Mouse (Mus musculus) forebrain, embryonic 16.5 days (tissue): ENCODE measurements around the gene Itgb7. TPM values are rescaled to one million over a fixed set of nuclear protein-coding genes. Genes with fewer than 3 reads are reported as not detected.
A peak's percentile ranks its signal among the peaks of the same experiment; 100 is the strongest.

Experiments
- ATAC-seq: fragments of 200-750 bp; cut with Nextera tagmentation; 2 replicates; pipeline ENCODE4 v1.8.0; 2017; ENCODE audit warnings: mild to moderate bottlenecking, moderate library complexity
- H3K27ac ChIP-seq: fragments of 300-500 bp; sonication (generic); 2 replicates; pipeline ENCODE4 v1.5.1; 2014; ENCODE audit warnings: low read length, control low read depth
- H3K27me3 ChIP-seq: fragments of 300-500 bp; sonication (generic); replicated peaks from 2 replicates; pipeline ENCODE4 v1.6.1; 2014; ENCODE audit warnings: low read length; ENCODE audit not compliant: control insufficient read depth, insufficient read depth
- H3K36me3 ChIP-seq: fragments of 300-500 bp; sonication (generic); 2 replicates; pipeline ENCODE4 v1.6.1; 2014; ENCODE audit not compliant: control insufficient read depth, insufficient read depth
- H3K4me1 ChIP-seq: fragments of 300-500 bp; sonication (generic); replicated peaks from 2 replicates; pipeline ENCODE4 v1.6.1; 2014; ENCODE audit warnings: low read length; ENCODE audit not compliant: control insufficient read depth, insufficient read depth
- H3K4me2 ChIP-seq: fragments of 300-500 bp; sonication (generic); 2 replicates; pipeline ENCODE4 v1.6.1; 2014; ENCODE audit warnings: mild to moderate bottlenecking, low read length, control low read depth
- H3K4me3 ChIP-seq: fragments of 300-500 bp; sonication (generic); replicated peaks from 2 replicates; pipeline ENCODE4 v1.5.1; 2014; ENCODE audit warnings: mild to moderate bottlenecking, low read length, control low read depth
- H3K9ac ChIP-seq: fragments of 300-500 bp; sonication (generic); replicated peaks from 2 replicates; pipeline ENCODE4 v1.6.1; 2014; ENCODE audit warnings: low read depth, low read length, control low read depth
- H3K9me3 ChIP-seq: fragments of 300-500 bp; sonication (generic); 2 replicates; pipeline ENCODE4 v1.6.1; 2016; ENCODE audit warnings: low read length; ENCODE audit not compliant: control insufficient read depth
- WGBS: fragments of 180-500 bp; shearing (Covaris S2); extraction: QIAGEN DNeasy Blood & Tissue Kit; methylation state at CpG from one replicate; pipeline ENCODE4 v1.1.7; 2014; 5-methylcytosine and 5-hydroxymethylcytosine counted together
- polyA plus RNA-seq: library from polyadenylated mRNA; unstranded; fragments of >200 nt; fragmentation: Nextera tagmentation; extraction: Ambion mirVana; gene quantifications from 2 replicates; pipeline ENCODE4 v1.2.1, GENCODE M21; 2015

Gene Itgb7
- polyA plus RNA-seq, 1 experiment from 2014 or later: 0.73 TPM

DNA sequence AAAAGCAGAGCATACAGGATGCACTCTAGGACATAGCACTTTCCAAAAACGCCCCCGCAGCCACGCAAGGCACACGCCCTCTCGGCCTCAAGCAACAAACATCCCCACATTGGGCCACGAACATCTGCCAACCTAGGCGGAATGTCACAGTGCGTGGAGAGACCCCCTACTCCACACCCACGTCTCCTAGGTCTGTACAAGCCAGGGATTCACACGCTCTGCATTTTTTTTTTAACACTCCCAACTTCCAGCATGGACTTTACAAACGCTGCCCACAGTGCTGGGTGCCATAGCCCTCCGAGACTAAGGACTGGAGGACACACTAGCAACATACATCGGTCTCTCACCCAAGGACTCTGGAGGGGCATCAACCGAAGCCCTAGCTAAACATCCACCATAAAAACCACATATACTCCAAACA is 13.7 kb upstream of the Itgb7 start:
- peaks cover 6% of the 10 kb centered on the region for H3K27me3 ChIP-seq
- WGBS: 11% methylated on average over 14 of the region's 14 CpGs
- H3K4me2 ChIP-seq: peak overlapping the region; percentile 67
- no peak overlapping the region for H3K27ac ChIP-seq
- H3K9me3 ChIP-seq: no peaks in the 10 kb centered on the region
- no peak for ATAC-seq
- H3K4me3 ChIP-seq: peak overlapping the region; percentile 55
- no peaks in the 10 kb centered on the region for H3K36me3 ChIP-seq
- H3K4me1 ChIP-seq: peaks cover 39% of the 10 kb centered on the region
- peak overlapping the region; percentile 55 for H3K9ac ChIP-seq

DNA sequence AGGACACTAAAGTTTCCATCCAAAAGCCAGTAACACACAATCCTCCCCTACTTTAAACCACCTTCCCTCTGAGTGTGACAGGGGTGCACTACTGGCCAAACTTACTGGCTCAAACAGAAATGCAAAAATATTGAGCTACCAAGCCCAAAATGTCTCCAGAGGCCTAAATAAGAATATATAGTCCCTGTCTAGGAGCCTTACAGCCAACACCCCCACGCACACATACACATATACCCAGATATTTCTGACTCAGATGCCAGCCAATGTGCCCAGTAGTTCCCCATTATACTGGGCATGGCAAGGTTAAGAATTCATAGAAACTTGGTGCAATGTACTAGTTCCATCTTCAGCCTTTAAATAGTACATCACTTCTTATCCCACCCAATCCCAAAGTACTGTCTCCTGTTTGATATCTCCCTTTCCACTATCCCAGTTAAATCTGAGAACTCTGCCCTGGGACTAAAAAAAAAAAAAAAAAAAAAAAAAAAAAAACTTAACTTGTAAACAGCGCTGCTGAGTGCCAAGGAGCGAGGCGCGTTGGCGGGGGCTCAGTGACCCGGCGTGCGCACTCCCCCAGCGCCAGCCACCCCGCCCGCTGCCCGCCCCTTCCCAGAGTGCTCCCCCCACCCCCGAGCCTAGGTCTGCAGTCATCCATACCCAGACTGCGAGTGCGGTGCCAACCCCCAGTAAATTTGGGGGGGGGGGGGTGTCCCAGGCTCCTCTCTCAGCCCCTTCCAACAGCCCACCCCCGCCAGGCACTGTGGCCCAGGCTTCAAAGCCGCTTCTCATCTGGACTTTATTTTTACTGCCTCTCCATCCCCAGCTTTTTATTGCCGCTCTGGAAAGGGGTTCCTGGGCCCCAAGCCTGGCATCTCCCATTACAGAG is 12.8 kb upstream of the Itgb7 start:
- H3K36me3 ChIP-seq: no peaks in the 10 kb centered on the region
- peak overlapping the region; percentile 55 for H3K4me3 ChIP-seq
- peaks cover 6% of the 10 kb centered on the region for H3K27me3 ChIP-seq
- H3K9me3 ChIP-seq: no peaks in the 10 kb centered on the region
- no peak for ATAC-seq
- peaks cover 39% of the 10 kb centered on the region for H3K4me1 ChIP-seq
- 10% methylated on average over 19 of the region's 19 CpGs for WGBS
- H3K27ac ChIP-seq: no peak overlapping the region
- 0 out of 2 replicates have a peak overlapping the region, but pooled peaks have one; percentile 28 for H3K9ac ChIP-seq
- H3K4me2 ChIP-seq: peak overlapping the region; percentile 67

DNA sequence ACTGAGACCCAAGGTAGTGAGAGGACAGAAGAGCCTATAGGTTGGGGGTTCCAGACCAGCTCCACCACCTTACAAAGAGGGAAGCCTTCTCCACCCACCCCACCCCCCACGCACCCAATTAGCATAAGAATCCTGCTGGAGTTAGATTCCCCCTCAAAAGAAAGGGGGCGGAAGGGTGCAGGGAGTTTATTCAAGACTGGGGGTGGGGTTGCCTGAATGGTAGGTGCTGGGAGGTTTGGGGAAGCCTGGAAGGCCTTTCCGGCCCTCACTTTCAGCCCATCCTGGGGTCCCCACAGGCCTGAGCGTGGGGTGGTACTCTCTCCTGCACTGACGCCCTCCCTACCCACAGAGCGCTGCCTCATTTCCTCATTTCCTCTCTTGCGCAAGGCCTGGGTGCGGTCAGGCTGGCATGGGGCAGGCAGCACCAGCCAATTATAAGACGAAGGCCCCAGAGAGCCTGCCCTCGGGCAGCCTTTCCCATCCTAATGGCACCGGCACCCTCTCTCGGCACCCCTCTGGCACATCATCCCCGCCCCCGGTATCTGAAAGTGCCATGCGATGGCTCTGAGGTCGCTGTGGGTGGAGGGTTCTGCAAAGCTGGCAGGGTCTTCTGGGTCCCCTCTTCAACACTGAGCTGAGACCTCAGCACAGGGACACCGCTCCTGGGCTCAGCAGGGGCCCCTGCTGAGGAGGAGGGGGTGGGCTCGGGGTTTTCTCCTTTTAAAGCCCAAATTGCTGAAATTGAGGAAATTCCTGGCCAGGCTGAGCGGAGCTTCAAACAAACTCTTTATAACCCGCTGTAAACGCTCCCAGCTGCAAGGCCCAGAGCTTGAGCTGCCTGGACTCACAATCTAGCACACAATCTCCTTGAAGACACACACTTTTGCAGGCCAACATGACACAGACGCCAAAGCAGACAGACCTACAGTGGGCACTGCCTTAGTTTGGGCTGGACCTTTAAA is 11.8 kb upstream of the Itgb7 start:
- peak overlapping the region; percentile 2; the same call in 1 of the 2 replicates for H3K4me3 ChIP-seq
- H3K27ac ChIP-seq: no peak overlapping the region
- peaks cover 6% of the 10 kb centered on the region for H3K27me3 ChIP-seq
- H3K9me3 ChIP-seq: no peaks in the 10 kb centered on the region
- no peaks in the 10 kb centered on the region for H3K36me3 ChIP-seq
- peak overlapping the region; percentile 34 for H3K4me2 ChIP-seq
- peaks cover 39% of the 10 kb centered on the region for H3K4me1 ChIP-seq
- WGBS: 13% methylated on average over 21 of the region's 22 CpGs
- peak overlapping the region; percentile 31 for H3K9ac ChIP-seq
- ATAC-seq: no peak

DNA sequence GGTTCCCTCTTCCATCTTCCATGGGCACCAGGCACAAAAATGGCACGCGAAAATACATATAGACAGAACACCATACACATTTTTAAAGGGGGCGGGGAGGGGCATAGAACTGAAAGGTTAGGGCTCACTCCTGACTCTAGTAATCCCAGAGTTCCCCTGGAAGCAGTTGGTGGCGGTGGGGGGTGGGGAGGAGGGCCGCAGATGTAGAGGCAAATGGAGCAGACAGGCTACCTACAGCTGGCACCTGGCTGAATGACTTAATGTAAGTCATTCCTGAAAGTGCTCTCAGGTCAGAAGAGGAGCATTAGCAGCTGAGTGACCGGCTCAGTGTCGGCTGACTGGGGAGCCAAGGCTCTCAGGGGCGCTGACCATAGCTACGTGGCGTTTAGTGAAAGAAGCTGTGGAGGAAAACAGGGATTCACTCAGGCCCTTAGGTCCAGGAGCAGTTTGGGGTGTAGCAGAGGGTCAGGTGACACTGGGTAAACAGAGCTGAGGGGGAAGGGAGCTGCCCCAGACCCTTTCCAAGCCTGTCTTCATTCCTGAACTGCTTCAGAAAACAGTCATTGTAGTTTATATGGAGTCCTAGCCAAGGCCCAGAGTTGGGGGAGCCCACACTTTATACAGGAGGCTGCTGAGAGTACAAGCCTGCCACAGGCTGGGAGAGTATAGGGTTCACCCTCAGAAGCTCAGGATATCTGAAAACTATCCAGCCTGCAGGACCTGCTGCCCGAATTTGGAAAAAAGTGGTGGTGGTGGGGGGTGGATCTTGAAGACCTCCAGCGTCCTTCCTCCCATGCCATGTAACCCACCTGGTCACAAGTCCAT is 10.9 kb upstream of the Itgb7 start:
- Histone ChIP-seq H3K4me3 (no peak overlapping the region), H3K9me3 (no peaks in the 10 kb centered on the region), H3K27ac (no peak overlapping the region), H3K9ac (no peak overlapping the region), H3K4me1 (peaks cover 35% of the 10 kb centered on the region), H3K4me2 (no peak overlapping the region), H3K27me3 (peaks cover 6% of the 10 kb centered on the region), H3K36me3 (no peaks in the 10 kb centered on the region)
- WGBS: 33% methylated on average over 12 of the region's 12 CpGs
- no peak for ATAC-seq

DNA sequence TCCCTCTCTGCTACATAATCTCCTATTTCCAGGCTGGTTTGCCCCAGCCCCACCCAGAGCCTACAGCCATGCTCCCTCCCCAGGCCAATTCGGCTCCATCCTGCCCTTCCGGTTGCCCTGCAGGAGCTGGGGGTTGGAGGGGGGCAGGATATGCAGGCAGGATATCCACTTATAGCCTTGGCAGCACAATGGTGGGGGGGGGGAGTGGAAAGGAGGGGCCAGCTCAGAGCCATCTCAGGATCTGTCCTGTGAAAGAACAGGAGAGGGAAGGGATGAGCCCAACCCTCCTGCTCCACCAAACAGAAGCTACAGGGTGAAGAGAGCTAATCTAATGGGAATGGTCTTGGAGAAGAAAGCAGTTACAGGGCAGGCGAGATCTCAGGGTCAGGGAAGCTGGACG is 8.9 kb upstream of the Itgb7 start:
- Histone ChIP-seq H3K27ac (no peak overlapping the region), H3K4me2 (no peak overlapping the region), H3K4me3 (no peak overlapping the region), H3K4me1 (peaks cover 26% of the 10 kb centered on the region), H3K9me3 (no peaks in the 10 kb centered on the region), H3K27me3 (peaks cover 6% of the 10 kb centered on the region), H3K36me3 (no peaks in the 10 kb centered on the region), H3K9ac (no peak overlapping the region)
- no peak for ATAC-seq
- 88% methylated on average over 4 of the region's 4 CpGs for WGBS

DNA sequence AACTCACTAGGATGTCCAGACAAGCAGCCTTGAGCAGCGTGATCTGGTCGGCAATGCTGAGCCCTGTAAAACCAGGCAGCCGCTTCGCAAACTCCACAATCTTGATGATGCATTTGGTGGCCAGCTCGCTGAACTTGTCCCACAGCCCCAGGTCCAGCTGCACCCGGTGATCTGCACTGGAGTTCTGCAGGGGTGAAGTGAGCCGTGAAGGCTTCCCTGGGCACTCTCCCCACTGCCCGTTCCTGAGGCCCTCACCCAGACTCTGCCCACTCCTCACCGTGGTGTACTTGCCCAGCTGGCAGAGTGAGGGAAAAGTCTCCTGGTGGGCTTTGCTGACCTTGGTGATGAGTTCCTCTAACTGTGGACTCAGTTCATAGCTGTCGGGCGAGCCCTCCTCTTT is 8.1 kb upstream of the Itgb7 start:
- peaks cover 21% of the 10 kb centered on the region for H3K4me1 ChIP-seq
- no peak overlapping the region for H3K27ac ChIP-seq
- peaks cover 6% of the 10 kb centered on the region for H3K27me3 ChIP-seq
- no peak overlapping the region for H3K9ac ChIP-seq
- H3K9me3 ChIP-seq: no peaks in the 10 kb centered on the region
- no peak for ATAC-seq
- no peak overlapping the region for H3K4me2 ChIP-seq
- H3K4me3 ChIP-seq: no peak overlapping the region
- 77% methylated on average over 11 of the region's 11 CpGs for WGBS
- H3K36me3 ChIP-seq: no peaks in the 10 kb centered on the region

DNA sequence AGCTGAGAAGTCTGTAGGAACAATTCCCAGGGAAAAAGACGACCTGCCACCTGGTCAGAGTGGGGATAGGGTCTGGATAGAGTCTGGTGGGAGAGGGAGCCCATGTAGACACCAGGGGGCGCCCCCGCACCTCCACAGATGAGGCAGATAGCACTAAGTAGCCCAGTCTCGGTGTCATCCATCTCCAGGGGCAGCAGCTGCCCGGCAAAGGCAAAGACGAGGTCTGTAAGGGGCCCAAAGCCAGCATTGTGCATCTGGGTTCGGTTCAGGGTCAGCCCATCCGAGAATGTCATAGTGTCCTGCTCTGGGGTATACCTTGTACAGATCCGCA is 7.5 kb upstream of the Itgb7 start:
- no peaks in the 10 kb centered on the region for H3K9me3 ChIP-seq
- H3K4me2 ChIP-seq: no peak overlapping the region
- peaks cover 5% of the 10 kb centered on the region for H3K27me3 ChIP-seq
- peaks cover 15% of the 10 kb centered on the region for H3K4me1 ChIP-seq
- H3K27ac ChIP-seq: no peak overlapping the region
- 8% methylated on average over 9 of the region's 9 CpGs for WGBS
- 0 out of 2 replicates have a peak overlapping the region, but pooled peaks have one; percentile 8 for H3K9ac ChIP-seq
- H3K4me3 ChIP-seq: no peak overlapping the region
- H3K36me3 ChIP-seq: no peaks in the 10 kb centered on the region
- peak; percentile 77 for ATAC-seq

DNA sequence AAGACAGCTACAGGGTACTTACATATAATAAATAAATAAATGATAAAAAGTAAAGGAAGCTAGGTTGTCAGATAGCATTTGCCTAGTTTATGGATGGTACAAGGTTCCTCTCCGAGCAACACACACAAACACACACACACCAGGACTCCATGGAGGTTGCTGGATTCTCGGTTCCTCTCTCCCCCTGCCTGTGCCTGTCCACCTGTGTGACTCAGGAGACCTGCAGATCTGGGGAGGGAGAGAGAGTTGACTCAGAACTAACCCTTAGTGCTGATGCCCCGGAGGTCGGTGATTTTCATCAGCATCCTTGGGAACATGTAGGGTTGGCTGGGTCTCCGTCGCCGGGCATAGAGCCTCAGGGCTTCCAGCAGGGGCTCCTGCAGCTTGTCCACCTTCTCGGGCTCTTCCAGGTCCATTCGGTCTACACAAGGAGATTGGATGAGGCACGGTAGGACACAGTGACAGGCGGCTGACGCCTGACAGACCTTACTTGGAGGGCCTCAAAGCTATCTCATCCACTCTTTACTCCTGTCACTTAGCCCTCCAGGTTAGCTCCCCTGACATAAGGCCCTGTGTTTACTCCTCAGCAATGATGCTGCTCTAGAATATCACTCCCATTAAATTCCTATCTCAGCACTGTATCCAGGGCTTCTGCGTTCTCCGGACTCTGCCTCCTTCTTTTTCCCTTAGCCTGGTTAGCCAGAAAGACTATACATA is 7.0 kb upstream of the Itgb7 start:
- H3K4me3 ChIP-seq: no peak overlapping the region
- H3K27ac ChIP-seq: no peak overlapping the region
- H3K27me3 ChIP-seq: peaks cover 2% of the 10 kb centered on the region; the same call in 1 of the 2 replicates
- H3K4me1 ChIP-seq: peaks cover 10% of the 10 kb centered on the region
- no peak for ATAC-seq
- WGBS: 86% methylated on average over 14 of the region's 14 CpGs
- H3K36me3 ChIP-seq: no peaks in the 10 kb centered on the region
- H3K9ac ChIP-seq: no peak overlapping the region
- no peak overlapping the region for H3K4me2 ChIP-seq
- H3K9me3 ChIP-seq: no peaks in the 10 kb centered on the region
